Mouse (Mus musculus) heart, postnatal 0 days (tissue): ENCODE measurements around the gene Ccn2. TPM values are rescaled to one million over a fixed set of nuclear protein-coding genes. Genes with fewer than 3 reads are reported as not detected.

ENCODE experiments used
- ATAC-seq: fragments of 200-750 bp; cut with Nextera tagmentation; 2 replicates; pipeline ENCODE4 v1.8.0; 2017; ENCODE audit warnings: low read depth, moderate number of reproducible peaks, moderate library complexity; ENCODE audit not compliant: insufficient read depth
- DNase-seq: peaks from one replicate; pipeline ENCODE4 v3.0.0-alpha.2; 2016; ENCODE audit warnings: low spot score
- H3K27ac ChIP-seq: fragments of 300-500 bp; sonication (generic); 2 replicates; pipeline ENCODE4 v1.5.1; 2014; ENCODE audit warnings: low read depth, mild to moderate bottlenecking
- H3K27me3 ChIP-seq: fragments of 300-500 bp; sonication (generic); 2 replicates; pipeline ENCODE4 v1.6.1; 2014; ENCODE audit warnings: low read length, mixed read lengths; ENCODE audit not compliant: control insufficient read depth, insufficient read depth
- H3K36me3 ChIP-seq: fragments of 300-500 bp; sonication (generic); replicated peaks from 2 replicates; pipeline ENCODE4 v1.6.1; 2014; ENCODE audit warnings: low read length, mixed read lengths; ENCODE audit not compliant: control insufficient read depth, insufficient read depth
- H3K4me1 ChIP-seq: fragments of 300-500 bp; sonication (generic); 2 replicates; pipeline ENCODE4 v1.6.1; 2014; ENCODE audit warnings: antibody characterized with exemption; ENCODE audit not compliant: control insufficient read depth, insufficient read depth
- H3K4me2 ChIP-seq: fragments of 300-500 bp; sonication (generic); 2 replicates; pipeline ENCODE4 v1.6.1; 2014; ENCODE audit warnings: low read depth, mild to moderate bottlenecking, low read length, moderate library complexity
- H3K4me3 ChIP-seq: fragments of 300-500 bp; sonication (generic); 2 replicates; pipeline ENCODE4 v1.5.1; 2014; ENCODE audit warnings: low read depth, low read length
- H3K9ac ChIP-seq: fragments of 300-500 bp; sonication (generic); replicated peaks from 2 replicates; pipeline ENCODE4 v1.6.1; 2014; ENCODE audit warnings: low read depth, low read length, mixed read lengths
- H3K9me3 ChIP-seq: fragments of 300-500 bp; sonication (generic); replicated peaks from 2 replicates; pipeline ENCODE4 v1.6.1; 2016; ENCODE audit warnings: low read length; ENCODE audit not compliant: control insufficient read depth
- CTCF ChIP-seq: IDR thresholded peaks from 2 replicates; pipeline ENCODE4 v1.5.1; 2016; ENCODE audit warnings: antibody characterized with exemption, control low read depth, low read depth
- EP300 ChIP-seq: IDR thresholded peaks from 2 replicates; pipeline ENCODE4 v1.6.1; 2016; ENCODE audit warnings: antibody characterized with exemption, low read depth
- WGBS: fragments of 180-500 bp; shearing (Covaris S2); extraction: QIAGEN DNeasy Blood & Tissue Kit; methylation state at CpG from one replicate; pipeline ENCODE4 v1.1.7; 2014; 5-methylcytosine and 5-hydroxymethylcytosine counted together
- polyA plus RNA-seq: library from polyadenylated mRNA; unstranded; fragments of >200 nt; fragmentation: Nextera tagmentation; extraction: Ambion mirVana; gene quantifications from 2 replicates; pipeline ENCODE4 v1.2.1, GENCODE M21; 2015
- total RNA-seq: library from RNA; depleted of rRNA; stranded (reverse); fragments of >200 nt; gene quantifications from 2 replicates; pipeline ENCODE4 v1.2.3, GENCODE M21; 2014; ENCODE audit warnings: low replicate concordance

Gene Ccn2
- total and polyA plus RNA-seq, 2 experiments from 2014 or later: 24.4 to 265 TPM

GRCm38 (mm10) chr10:24635884-24636283, 40.6 kb downstream of the Ccn2 start:
- 83% methylated on average over 10 of the region's 10 CpGs for WGBS
- H3K4me1 ChIP-seq: peaks cover 7% of the 10 kb centered on the region
- DNase-seq: no peak
- TF ChIP-seq EP300 (no peak), CTCF (no peak)
- H3K27ac ChIP-seq: no peak overlapping the region; the same call in 1 of the 2 replicates
- no peak for ATAC-seq
- H3K4me2 ChIP-seq: no peak overlapping the region
- H3K36me3 ChIP-seq: no peaks in the 10 kb centered on the region
- no peak overlapping the region for H3K9ac ChIP-seq
- H3K4me3 ChIP-seq: no peak overlapping the region
- no peaks in the 10 kb centered on the region for H3K27me3 ChIP-seq
- H3K9me3 ChIP-seq: no peaks in the 10 kb centered on the region

- DNase-seq (no peak), ATAC-seq (no peak)
- Histone ChIP-seq H3K9ac (no peak overlapping the region), H3K4me1 (peaks cover 7% of the 10 kb centered on the region), H3K36me3 (no peaks in the 10 kb centered on the region), H3K27ac (no peak overlapping the region), H3K9me3 (no peaks in the 10 kb centered on the region), H3K27me3 (no peaks in the 10 kb centered on the region), H3K4me2 (no peak overlapping the region), H3K4me3 (no peak overlapping the region)
- TF ChIP-seq EP300 (no peak), CTCF (no peak)
- 89% methylated on average over 2 of the region's 2 CpGs for WGBS
Observed at GRCm38 (mm10) chr10:24636986-24637385, 41.7 kb downstream of the Ccn2 start.

GRCm38 (mm10) chr10:24638306-24639070, 43.2 kb downstream of the Ccn2 start:
- Histone ChIP-seq H3K9ac (no peak overlapping the region), H3K27me3 (no peaks in the 10 kb centered on the region), H3K4me2 (no peak overlapping the region), H3K4me1 (peaks cover 7% of the 10 kb centered on the region), H3K4me3 (no peak overlapping the region), H3K36me3 (no peaks in the 10 kb centered on the region), H3K9me3 (no peaks in the 10 kb centered on the region), H3K27ac (no peak overlapping the region)
- ATAC-seq (no peak), DNase-seq (no peak)
- 32% methylated on average over 10 of the region's 10 CpGs for WGBS
- TF ChIP-seq CTCF (no peak), EP300 (no peak)

- Histone ChIP-seq H3K27ac (no peak overlapping the region), H3K4me3 (no peak overlapping the region), H3K9ac (no peak overlapping the region), H3K9me3 (no peaks in the 10 kb centered on the region), H3K27me3 (no peaks in the 10 kb centered on the region), H3K4me2 (no peak overlapping the region), H3K36me3 (no peaks in the 10 kb centered on the region), H3K4me1 (peaks cover 7% of the 10 kb centered on the region)
- no peak for ATAC-seq
- DNase-seq: no peak
- WGBS: 63% methylated on average over 7 of the region's 7 CpGs
- TF ChIP-seq CTCF: no peak
- TF ChIP-seq EP300: no peak
Observed at GRCm38 (mm10) chr10:24639596-24639995, 44.4 kb downstream of the Ccn2 start.

- DNase-seq (no peak), ATAC-seq (no peak)
- no peak for TF ChIP-seq CTCF
- TF ChIP-seq EP300: no peak
- H3K9me3 ChIP-seq: no peaks in the 10 kb centered on the region
- no peak overlapping the region for H3K4me3 ChIP-seq
- H3K27me3 ChIP-seq: no peaks in the 10 kb centered on the region
- H3K4me1 ChIP-seq: peaks cover 2% of the 10 kb centered on the region
- no peaks in the 10 kb centered on the region for H3K36me3 ChIP-seq
- H3K4me2 ChIP-seq: no peak overlapping the region
- H3K9ac ChIP-seq: no peak overlapping the region
- no peak overlapping the region for H3K27ac ChIP-seq
- 65% methylated on average over 6 of the region's 6 CpGs for WGBS
Observed at GRCm38 (mm10) chr10:24640186-24640875, 45.1 kb downstream of the Ccn2 start.
